Mouse (Mus musculus) lung, postnatal 4 days (tissue): ENCODE data around the gene Arl16.
A peak's percentile ranks its signal among the peaks of the same experiment; 100 is the strongest.

Experiments used
- DNase-seq, 2 experiments: peaks; one replicate each; pipeline ENCODE4 v3.0.0; 2021

Gene Arl16

DNA sequence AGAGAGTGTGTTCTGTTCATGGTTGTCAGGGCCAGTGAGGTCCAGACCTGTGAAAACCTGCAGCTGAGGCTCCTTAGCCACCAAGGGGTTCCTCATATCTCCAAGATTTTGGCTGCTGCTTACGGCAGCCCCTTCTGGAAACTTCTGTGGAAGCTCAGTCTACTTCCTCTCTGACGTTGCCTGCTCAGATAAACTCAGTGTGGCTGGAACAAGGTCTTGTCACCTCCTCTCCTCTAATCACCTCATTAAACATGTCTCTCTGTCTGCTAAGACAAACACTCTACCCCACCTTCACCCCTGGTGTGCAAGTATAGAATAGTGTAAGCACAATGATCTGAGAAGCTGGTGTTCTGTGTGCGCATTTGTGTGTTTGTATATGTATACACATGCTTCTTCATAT lies 21.9 kb downstream of the Arl16 start:
- no peak for DNase-seq

DNA sequence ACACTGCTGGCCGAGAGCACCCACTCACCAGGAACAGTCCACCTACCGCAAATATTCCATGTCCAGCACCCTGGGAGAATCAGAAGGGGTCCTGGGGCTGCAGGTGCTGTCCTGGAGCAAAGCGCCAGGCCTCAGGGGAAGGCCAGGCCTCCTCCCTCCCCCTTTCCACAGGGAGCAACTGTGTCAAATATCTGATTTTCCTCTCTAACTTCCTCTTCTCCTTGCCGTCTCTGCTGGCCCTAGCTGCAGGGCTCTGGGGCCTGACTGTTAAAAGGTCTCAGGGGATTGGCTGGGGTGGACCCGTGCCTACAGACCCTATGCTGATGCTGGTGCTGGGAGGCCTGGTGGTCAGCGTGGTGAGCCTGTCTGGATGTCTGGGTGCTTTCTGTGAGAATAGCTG lies 23.3 kb downstream of the Arl16 start:
- no peak for DNase-seq

DNA sequence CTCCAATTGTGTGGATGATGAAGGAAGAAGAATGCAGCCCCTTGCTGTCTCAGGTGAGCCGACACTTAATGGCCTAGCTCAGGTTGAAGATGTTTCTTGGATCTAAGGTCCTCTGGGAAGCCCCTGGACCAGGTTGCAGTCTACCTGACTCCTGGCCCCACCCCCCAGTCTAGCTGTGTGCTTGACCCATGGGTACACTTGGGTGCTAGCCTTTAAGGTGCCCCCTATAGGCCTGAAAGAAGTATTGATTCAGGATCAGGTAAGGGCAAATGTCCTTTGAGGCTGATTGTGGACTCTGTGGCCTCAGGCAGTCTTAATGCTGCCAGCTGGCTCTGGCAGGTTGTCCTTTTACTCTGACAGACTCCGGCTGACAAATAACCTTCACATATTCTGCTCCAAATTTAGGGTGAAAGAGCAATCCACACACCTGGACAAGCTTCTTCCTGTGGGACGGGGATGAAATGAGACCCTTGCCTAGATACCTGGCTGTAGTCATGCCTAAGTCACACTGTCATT lies 24.6 kb downstream of the Arl16 start:
- DNase-seq: no peak

GRCm38 (mm10) chr11:120442344-120442743 lies 25.1 kb downstream of the Arl16 start, which contains the start of gene Tspan10:
TSS of gene Tspan10 (plus strand) at chr11:120442644.
- DNase-seq: no peak

DNA sequence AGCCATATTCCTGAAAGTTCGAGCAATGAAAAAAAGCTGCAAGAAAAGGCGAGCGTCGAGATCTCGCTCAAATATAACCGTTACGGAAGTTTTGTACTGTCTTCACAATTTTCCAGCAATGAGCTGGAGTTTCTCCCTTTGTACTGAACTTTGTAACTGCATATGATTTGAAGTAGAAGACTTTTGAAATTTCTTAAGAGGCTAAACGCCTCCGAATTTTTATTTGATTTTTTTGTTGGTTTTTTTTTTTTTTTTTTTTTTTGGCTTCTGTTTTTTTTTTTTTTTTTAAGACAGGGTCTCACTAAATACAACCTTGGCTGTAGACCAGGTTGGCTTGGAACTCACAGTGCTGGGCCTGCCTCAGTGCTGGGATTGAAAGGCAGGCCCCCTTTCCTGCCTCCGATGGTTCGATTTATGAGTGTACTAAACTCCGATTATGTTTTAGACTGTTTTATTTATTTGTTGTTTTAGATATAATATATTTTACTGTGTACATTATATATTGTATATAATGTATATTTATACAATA lies 29.5 kb downstream of the Arl16 start:
- no peak for DNase-seq

- DNase-seq: peak; percentile 93 to 96
These were observed 30.1 kb downstream of the Arl16 start, which contains the start of gene Nploc4 for GRCm38 (mm10) chr11:120437152-120437856. TSS of gene Nploc4 (minus strand) at chr11:120437708.

- no peak for DNase-seq
These were observed 40.7 kb downstream of the Arl16 start for GRCm38 (mm10) chr11:120426727-120427126.

- DNase-seq: peak; percentile 40 to 66
These were observed 43.7 kb downstream of the Arl16 start for GRCm38 (mm10) chr11:120423569-120424295.

- peak in 1 of 2 experiments; percentile 37 for DNase-seq
These were observed 44.5 kb downstream of the Arl16 start for GRCm38 (mm10) chr11:120422651-120423568.

GRCm38 (mm10) chr11:120418592-120418991 lies 48.8 kb downstream of the Arl16 start:
- DNase-seq: no peak

DNA sequence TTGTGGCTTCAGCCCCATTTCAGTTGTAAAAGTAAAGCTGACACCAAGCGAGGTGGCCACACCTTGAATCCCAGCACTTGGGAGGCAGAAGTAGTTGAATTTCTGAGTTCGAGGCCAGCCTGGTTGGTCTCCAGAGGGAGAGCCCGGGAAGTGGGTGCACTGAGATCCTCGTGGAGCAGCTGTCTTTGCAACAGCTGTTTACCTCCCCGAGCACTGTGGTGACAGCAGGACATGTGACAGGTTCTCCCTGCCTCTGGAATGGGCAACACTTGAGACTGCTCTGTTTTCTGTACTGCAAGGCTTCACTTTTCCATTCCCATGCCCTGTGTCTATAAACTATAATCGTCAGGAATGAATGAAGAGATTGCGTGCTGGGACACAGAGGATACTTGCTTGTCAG lies 49.6 kb downstream of the Arl16 start:
- no peak for DNase-seq
